Mouse (Mus musculus): ENCODE data around the gene Pde10a.

DNA sequence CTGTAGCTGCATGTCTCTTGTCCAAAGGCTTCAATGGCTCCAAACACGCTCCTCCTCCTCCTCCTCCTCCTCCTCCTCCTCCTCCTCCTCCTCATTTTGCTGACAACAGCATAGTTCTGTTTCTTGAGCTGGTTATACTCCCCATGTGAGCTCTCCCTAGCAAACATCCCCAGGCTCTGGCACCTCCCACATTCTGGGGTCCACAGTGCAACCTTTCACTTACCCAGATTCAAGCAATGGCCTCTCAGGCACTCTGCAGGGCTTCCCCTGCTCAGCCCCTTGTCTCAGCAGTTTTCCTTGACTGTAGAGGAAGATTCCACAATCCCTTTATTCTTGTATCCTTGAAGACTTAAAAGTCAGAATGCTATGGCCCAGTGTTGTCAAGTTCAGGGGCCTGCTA, 173.1 kb downstream of the Pde10a start:
- TF ChIP-seq ZNF384 (IDR thresholded peaks at IDR 0.05; ENCODE audit: low read depth, low read length) (no peak), CHD2 (IDR thresholded peaks at IDR 0.05; ENCODE audit: low read depth, low read length) (no peak)

Data from ES-E14 (cell line).